Mouse (Mus musculus) limb, embryonic 11.5 days (tissue): ENCODE data around the gene Aff3. TPM values are rescaled to one million over a fixed set of nuclear protein-coding genes. Genes with fewer than 3 reads are reported as not detected.

ENCODE experiments used
- ATAC-seq: fragments of 200-750 bp; cut with Nextera tagmentation; 2 replicates; pipeline ENCODE4 v1.8.0; 2017; ENCODE audit warnings: low read depth; ENCODE audit not compliant: insufficient number of reproducible peaks, low FRiP score, low TSS enrichment
- DNase-seq: peaks from one replicate; pipeline ENCODE4 v3.0.0-alpha.2; 2015; ENCODE audit warnings: low spot score
- H3K27ac ChIP-seq: fragments of 300-500 bp; sonication (generic); replicated peaks from 2 replicates; pipeline ENCODE4 v1.5.1; 2014; ENCODE audit warnings: low read depth, mild to moderate bottlenecking, low read length
- H3K27me3 ChIP-seq: fragments of 300-500 bp; sonication (generic); 2 replicates; pipeline ENCODE4 v1.6.1; 2014; ENCODE audit warnings: mild to moderate bottlenecking, low read length, mixed read lengths; ENCODE audit not compliant: control insufficient read depth, insufficient read depth
- H3K36me3 ChIP-seq: fragments of 300-500 bp; sonication (generic); 2 replicates; pipeline ENCODE4 v1.6.1; 2014; ENCODE audit warnings: mild to moderate bottlenecking, low read length, moderate library complexity, mixed read lengths; ENCODE audit not compliant: control insufficient read depth, insufficient read depth
- H3K4me1 ChIP-seq: fragments of 300-500 bp; sonication (generic); 2 replicates; pipeline ENCODE4 v1.6.1; 2014; ENCODE audit warnings: low read length, mixed read lengths; ENCODE audit not compliant: control insufficient read depth, insufficient read depth
- H3K4me2 ChIP-seq: fragments of 300-500 bp; sonication (generic); 2 replicates; pipeline ENCODE4 v1.6.1; 2014; ENCODE audit warnings: low read depth, mild to moderate bottlenecking, moderate library complexity; ENCODE audit not compliant: severe bottlenecking
- H3K4me3 ChIP-seq: fragments of 300-500 bp; sonication (generic); 2 replicates; pipeline ENCODE4 v1.5.1; 2014; ENCODE audit warnings: low read depth, low read length
- H3K9ac ChIP-seq: fragments of 300-500 bp; sonication (generic); 2 replicates; pipeline ENCODE4 v1.6.1; 2014; ENCODE audit warnings: mild to moderate bottlenecking, low read length
- H3K9me3 ChIP-seq: fragments of 300-500 bp; sonication (generic); 2 replicates; pipeline ENCODE4 v1.6.1; 2016; ENCODE audit warnings: low read length; ENCODE audit not compliant: control insufficient read depth
- WGBS: fragments of 180-500 bp; shearing (Covaris S2); extraction: QIAGEN DNeasy Blood & Tissue Kit; methylation state at CpG from one replicate; pipeline ENCODE4 v1.1.7; 2014; 5-methylcytosine and 5-hydroxymethylcytosine counted together
- polyA plus RNA-seq: library from polyadenylated mRNA; unstranded; fragments of >200 nt; fragmentation: Nextera tagmentation; extraction: Ambion mirVana; gene quantifications from 2 replicates; pipeline ENCODE4 v1.2.1, GENCODE M21; 2014

Gene Aff3
- polyA plus RNA-seq, 1 experiment from 2014 or later = 43.9 TPM

GRCm38 (mm10) chr1:38418181-38419032, 246.3 kb downstream of the Aff3 start:
- Histone ChIP-seq H3K4me1 (peaks cover 3% of the 10 kb centered on the region; the same call in 1 of the 2 replicates), H3K36me3 (no peaks in the 10 kb centered on the region), H3K9ac (no peak overlapping the region), H3K27me3 (no peaks in the 10 kb centered on the region), H3K4me2 (no peak overlapping the region), H3K9me3 (no peaks in the 10 kb centered on the region), H3K4me3 (no peak overlapping the region), H3K27ac (no peak overlapping the region)
- DNase-seq (no peak), ATAC-seq (no peak)
- WGBS = 74% methylated on average over 12 of the region's 12 CpGs

GRCm38 (mm10) chr1:38417196-38417595, 247.6 kb downstream of the Aff3 start:
- Histone ChIP-seq H3K4me3 (no peak overlapping the region), H3K27ac (no peak overlapping the region), H3K9me3 (no peaks in the 10 kb centered on the region), H3K4me1 (peaks cover 3% of the 10 kb centered on the region; the same call in 1 of the 2 replicates), H3K27me3 (no peaks in the 10 kb centered on the region), H3K4me2 (no peak overlapping the region; the same call in 1 of the 2 replicates), H3K36me3 (no peaks in the 10 kb centered on the region), H3K9ac (no peak overlapping the region)
- ATAC-seq = no peak
- no peak for DNase-seq
- 23% methylated on average over 12 of the region's 12 CpGs for WGBS

DNA sequence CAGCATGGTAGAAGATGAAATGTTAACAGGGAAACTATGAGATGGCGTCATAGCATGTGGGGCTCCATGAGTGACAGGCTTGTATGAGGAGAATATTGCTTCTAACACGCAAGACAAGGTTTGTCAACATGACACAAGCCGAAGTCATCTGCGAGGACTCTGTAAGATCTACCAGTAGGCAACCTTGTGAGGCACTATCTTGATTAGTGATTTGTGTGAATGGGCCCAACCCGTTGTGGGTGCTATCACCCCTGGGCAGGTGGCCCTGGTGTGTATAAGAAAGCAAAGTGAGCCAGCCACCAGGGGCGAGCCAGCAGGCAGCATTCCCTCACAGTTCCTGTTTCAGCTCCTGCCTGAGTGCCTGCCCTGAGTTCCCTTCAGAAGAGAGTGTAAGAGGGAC, 249.2 kb downstream of the Aff3 start:
- H3K4me3 ChIP-seq = no peak overlapping the region
- no peak for ATAC-seq

DNA sequence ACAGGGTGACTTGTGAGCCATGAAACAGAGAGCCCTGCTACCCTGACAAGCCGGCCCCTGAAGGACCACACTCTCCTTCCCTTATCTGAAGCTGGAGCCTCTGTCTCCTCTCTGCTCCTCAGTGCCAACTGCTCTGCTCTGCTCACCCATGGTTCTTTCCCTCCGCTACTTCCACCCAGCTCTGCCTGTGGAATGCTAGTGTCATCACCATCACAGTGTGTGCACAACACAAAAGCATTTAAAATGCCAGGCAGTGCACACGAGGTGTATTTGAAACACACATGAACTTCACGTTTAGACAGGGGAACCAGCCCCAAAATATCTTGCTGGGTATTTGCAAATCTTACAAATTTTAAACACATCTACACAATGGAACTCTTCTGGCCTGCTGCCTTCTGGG, 253.6 kb downstream of the Aff3 start:
- H3K4me1 ChIP-seq = peaks cover 3% of the 10 kb centered on the region; the same call in 1 of the 2 replicates
- DNase-seq = no peak
- no peaks in the 10 kb centered on the region for H3K27me3 ChIP-seq
- ATAC-seq = no peak
- H3K36me3 ChIP-seq = no peaks in the 10 kb centered on the region
- no peak overlapping the region for H3K9ac ChIP-seq
- H3K9me3 ChIP-seq = no peaks in the 10 kb centered on the region
- no peak overlapping the region for H3K27ac ChIP-seq
- H3K4me2 ChIP-seq = no peak overlapping the region
- no peak overlapping the region for H3K4me3 ChIP-seq
- WGBS = 74% methylated on average over 4 of the region's 4 CpGs

More for the DNA sequence above, 249.2 kb downstream of the Aff3 start:
- DNase-seq = no peak
- H3K4me1 ChIP-seq = peaks cover 4% of the 10 kb centered on the region; the same call in 1 of the 2 replicates
- H3K4me2 ChIP-seq = no peak overlapping the region
- no peaks in the 10 kb centered on the region for H3K9me3 ChIP-seq
- no peaks in the 10 kb centered on the region for H3K27me3 ChIP-seq
- no peak overlapping the region for H3K27ac ChIP-seq
- H3K9ac ChIP-seq = no peak overlapping the region
- 93% methylated on average over 6 of the region's 6 CpGs for WGBS
- no peaks in the 10 kb centered on the region for H3K36me3 ChIP-seq

DNA sequence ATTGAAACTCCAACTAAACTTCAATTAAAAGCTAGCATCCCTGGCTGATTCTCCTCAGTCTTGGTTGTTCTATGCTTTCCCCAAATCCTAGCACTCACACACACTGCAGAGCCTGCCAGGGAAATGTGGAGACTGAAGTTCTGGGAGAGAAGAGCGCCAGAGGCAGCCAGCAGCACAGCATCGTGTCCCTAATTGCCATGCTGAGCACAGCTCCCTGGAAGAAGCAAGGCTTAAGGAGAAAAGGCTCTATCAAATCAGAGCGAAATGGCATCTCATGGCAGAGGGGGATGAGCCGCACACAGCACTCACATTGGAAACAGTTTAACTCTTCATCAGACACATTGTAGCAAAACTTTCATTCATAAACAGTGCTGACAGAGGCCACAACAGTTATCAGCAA, 254.3 kb downstream of the Aff3 start:
- peaks cover 3% of the 10 kb centered on the region; the same call in 1 of the 2 replicates for H3K4me1 ChIP-seq
- no peak overlapping the region for H3K27ac ChIP-seq
- no peaks in the 10 kb centered on the region for H3K27me3 ChIP-seq
- no peak overlapping the region for H3K4me2 ChIP-seq
- ATAC-seq (no peak), DNase-seq (no peak)
- H3K9ac ChIP-seq = no peak overlapping the region
- no peaks in the 10 kb centered on the region for H3K9me3 ChIP-seq
- no peak overlapping the region for H3K4me3 ChIP-seq
- WGBS = 38% methylated on average over 4 of the region's 4 CpGs
- no peaks in the 10 kb centered on the region for H3K36me3 ChIP-seq

DNA sequence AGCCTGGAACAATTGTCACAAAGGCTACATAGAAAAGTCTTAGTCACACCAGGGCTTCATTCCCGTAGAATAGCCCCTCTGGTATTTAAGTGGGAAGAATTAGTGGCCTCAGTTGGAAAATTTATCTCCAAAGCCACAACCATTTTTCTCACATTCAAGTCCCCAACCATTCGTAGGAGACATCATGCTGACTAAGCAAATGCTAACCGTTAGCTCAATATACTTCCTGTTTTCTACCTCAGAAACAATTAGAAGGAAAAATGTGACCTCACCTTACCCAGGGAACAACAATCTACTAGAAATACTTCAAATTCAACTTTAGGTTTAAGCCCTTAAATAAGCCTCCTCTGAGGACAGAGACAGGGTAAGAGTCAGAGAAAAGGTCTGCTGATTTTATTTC, 256.5 kb downstream of the Aff3 start:
- Histone ChIP-seq H3K27ac (no peak overlapping the region), H3K36me3 (no peaks in the 10 kb centered on the region), H3K27me3 (no peaks in the 10 kb centered on the region), H3K9me3 (no peaks in the 10 kb centered on the region), H3K4me1 (peaks cover 3% of the 10 kb centered on the region; the same call in 1 of the 2 replicates), H3K4me2 (no peak overlapping the region), H3K4me3 (no peak overlapping the region), H3K9ac (no peak overlapping the region)
- no peak for ATAC-seq
- no peak for DNase-seq
- WGBS = 85% methylated on average over 3 of the region's 3 CpGs

- no peaks in the 10 kb centered on the region for H3K27me3 ChIP-seq
- H3K27ac ChIP-seq = no peak overlapping the region
Observed at GRCm38 (mm10) chr1:38403781-38404180, 261.0 kb downstream of the Aff3 start.

DNA sequence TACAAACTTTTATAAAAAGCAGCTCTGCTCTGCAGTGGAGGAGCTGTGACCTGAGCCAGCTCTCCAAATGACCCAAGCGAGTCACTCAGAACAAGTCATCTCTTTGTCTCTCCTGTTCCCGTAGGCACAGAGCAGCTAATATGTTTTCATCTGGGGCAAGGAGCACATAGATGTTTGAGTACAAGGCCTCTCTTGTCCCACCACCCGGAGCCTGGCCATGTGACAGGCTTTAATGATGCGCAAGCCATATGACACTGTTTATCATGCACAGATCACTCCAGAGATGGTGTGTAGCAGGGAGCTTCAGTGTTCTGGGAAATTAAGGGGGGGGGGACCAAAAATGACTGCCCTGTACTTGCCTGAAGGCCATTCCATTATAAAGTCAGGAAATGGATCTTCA, 262.9 kb downstream of the Aff3 start:
- Histone ChIP-seq H3K27me3 (no peaks in the 10 kb centered on the region), H3K9me3 (no peaks in the 10 kb centered on the region), H3K4me3 (no peak overlapping the region), H3K9ac (no peak overlapping the region), H3K27ac (no peak overlapping the region), H3K36me3 (no peaks in the 10 kb centered on the region), H3K4me2 (no peak overlapping the region), H3K4me1 (peaks cover 14% of the 10 kb centered on the region; the same call in 1 of the 2 replicates)
- no peak for DNase-seq
- WGBS = 75% methylated on average over 4 of the region's 4 CpGs
- no peak for ATAC-seq

More at GRCm38 (mm10) chr1:38403781-38404180, 261.0 kb downstream of the Aff3 start:
- H3K4me1 ChIP-seq = peaks cover 4% of the 10 kb centered on the region; the same call in 1 of the 2 replicates
- H3K4me2 ChIP-seq = no peak overlapping the region
- ATAC-seq (no peak), DNase-seq (no peak)
- H3K9me3 ChIP-seq = no peaks in the 10 kb centered on the region
- no peak overlapping the region for H3K4me3 ChIP-seq
- no peak overlapping the region for H3K9ac ChIP-seq
- no peaks in the 10 kb centered on the region for H3K36me3 ChIP-seq
- 91% methylated on average over 5 of the region's 5 CpGs for WGBS
